Mouse (Mus musculus) erythroblast, embryonic 14.5 days (primary cell): ENCODE results near the gene Ifitm1. TPM values are rescaled to one million over a fixed set of nuclear protein-coding genes. Genes with fewer than 3 reads are reported as not detected.

ENCODE experiments used
- H3K27me3 ChIP-seq: 2 replicates; pipeline ENCODE4 v1.6.1; 2012; ENCODE audit warnings: inconsistent platforms; ENCODE audit not compliant: control insufficient read depth
- H3K36me3 ChIP-seq: 2 replicates; pipeline ENCODE4 v1.6.1; 2012; ENCODE audit warnings: mild to moderate bottlenecking, inconsistent platforms; ENCODE audit not compliant: control insufficient read depth
- H3K4me1 ChIP-seq: 2 replicates; pipeline ENCODE4 v1.6.1; 2012; ENCODE audit warnings: inconsistent platforms; ENCODE audit not compliant: control insufficient read depth
- H3K4me3 ChIP-seq: replicated peaks from 2 replicates; pipeline ENCODE3; 2012; ENCODE audit warnings: moderate library complexity, mild to moderate bottlenecking, inconsistent platforms
- H3K9me3 ChIP-seq: 2 replicates; pipeline ENCODE4 v1.6.1; 2012; ENCODE audit warnings: low read length, inconsistent platforms, mixed read lengths; ENCODE audit not compliant: control insufficient read depth
- GATA1 ChIP-seq: IDR thresholded peaks from 2 replicates; pipeline ENCODE4 v1.6.1; 2012; ENCODE audit warnings: low read length, inconsistent platforms, mixed read lengths
- TAL1 ChIP-seq: IDR thresholded peaks from 3 replicates; pipeline ENCODE4 v1.6.1; 2012; ENCODE audit warnings: low read length, inconsistent platforms, mixed read lengths
- polyA plus RNA-seq: library from polyadenylated mRNA; stranded (reverse); fragments of >175 nt; gene quantifications from 2 replicates; pipeline ENCODE4 v1.2.3, GENCODE M21; 2012

Gene Ifitm1
- polyA plus RNA-seq, 1 experiment: 0.05 TPM

- peaks cover 27% of the 10 kb centered on the region for H3K27me3 ChIP-seq
- no peaks in the 10 kb centered on the region for H3K9me3 ChIP-seq
- H3K4me3 ChIP-seq: no peak overlapping the region
- no peak for TF ChIP-seq TAL1
- TF ChIP-seq GATA1: no peak
- H3K4me1 ChIP-seq: peaks cover 14% of the 10 kb centered on the region
- no peaks in the 10 kb centered on the region for H3K36me3 ChIP-seq
These were observed 28.1 kb upstream of the Ifitm1 start for GRCm38 (mm10) chr7:140938896-140939295.

DNA sequence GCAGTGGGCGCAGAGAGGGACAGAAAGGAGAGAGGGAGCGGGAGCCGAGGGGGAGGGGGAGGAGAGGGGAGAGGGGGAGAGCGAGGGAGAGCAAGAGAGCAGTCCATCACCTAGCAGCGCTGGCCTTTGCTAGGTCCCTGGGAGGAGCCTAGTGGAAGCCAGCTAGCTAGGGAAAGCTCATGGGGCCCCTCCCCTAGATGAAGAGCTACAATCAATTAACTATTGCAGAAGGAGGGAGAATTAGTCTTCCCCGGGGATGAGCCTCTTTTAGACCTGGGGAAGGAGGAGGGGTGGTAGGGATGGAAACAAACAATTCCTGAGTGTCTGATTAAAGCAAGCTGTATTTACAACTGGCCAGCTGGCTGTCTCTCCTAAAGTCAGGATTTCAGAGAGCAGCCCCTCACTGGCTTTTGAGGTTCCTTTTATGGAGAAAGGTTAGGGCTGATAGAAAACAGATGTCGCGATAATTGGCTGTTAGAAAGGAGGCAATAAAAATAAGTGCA, 27.3 kb upstream of the Ifitm1 start:
- H3K9me3 ChIP-seq: no peaks in the 10 kb centered on the region
- H3K27me3 ChIP-seq: peaks cover 20% of the 10 kb centered on the region
- H3K4me1 ChIP-seq: peaks cover 14% of the 10 kb centered on the region
- peaks cover under 1% of the 10 kb centered on the region; the same call in 1 of the 2 replicates for H3K36me3 ChIP-seq
- H3K4me3 ChIP-seq: no peak overlapping the region
- no peak for TF ChIP-seq GATA1
- TF ChIP-seq TAL1: no peak

GRCm38 (mm10) chr7:140941222-140942051, 25.6 kb upstream of the Ifitm1 start, which contains the start of gene Pgghg:
TSS of gene Pgghg (plus strand) at chr7:140941391.
- Histone ChIP-seq H3K9me3 (no peaks in the 10 kb centered on the region), H3K4me1 (peaks cover 14% of the 10 kb centered on the region), H3K4me3 (peak within 1 kb of the TSS; percentile 71), H3K36me3 (peaks cover 13% of the 10 kb centered on the region; the same call in 1 of the 2 replicates), H3K27me3 (peaks cover 7% of the 10 kb centered on the region)
- no peak for TF ChIP-seq GATA1
- no peak for TF ChIP-seq TAL1

DNA sequence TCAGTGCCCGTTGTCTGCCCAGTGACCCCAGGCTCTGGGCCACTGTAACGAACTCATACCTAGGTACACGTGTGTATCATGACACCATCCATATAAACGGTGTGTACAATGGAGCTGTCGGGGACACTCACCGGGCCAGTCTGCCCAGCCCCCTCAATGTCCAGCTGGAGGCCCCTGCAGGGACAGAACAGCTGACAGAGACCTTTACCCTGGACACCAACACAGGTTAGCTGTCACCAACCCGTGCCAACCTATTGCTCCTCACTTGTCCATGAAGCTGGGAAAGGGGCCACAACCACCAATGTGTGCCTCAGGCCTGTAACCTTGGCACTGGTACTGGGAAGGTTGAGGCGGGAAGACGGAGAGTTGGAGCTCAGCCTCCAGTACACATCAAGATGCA, 24.7 kb upstream of the Ifitm1 start:
- Histone ChIP-seq H3K9me3 (no peaks in the 10 kb centered on the region), H3K36me3 (peaks cover 15% of the 10 kb centered on the region; the same call in 1 of the 2 replicates), H3K4me1 (peaks cover 14% of the 10 kb centered on the region), H3K4me3 (peak overlapping the region; percentile 71), H3K27me3 (peaks cover under 1% of the 10 kb centered on the region; the same call in 1 of the 2 replicates)
- TF ChIP-seq TAL1 (no peak), GATA1 (no peak)

DNA sequence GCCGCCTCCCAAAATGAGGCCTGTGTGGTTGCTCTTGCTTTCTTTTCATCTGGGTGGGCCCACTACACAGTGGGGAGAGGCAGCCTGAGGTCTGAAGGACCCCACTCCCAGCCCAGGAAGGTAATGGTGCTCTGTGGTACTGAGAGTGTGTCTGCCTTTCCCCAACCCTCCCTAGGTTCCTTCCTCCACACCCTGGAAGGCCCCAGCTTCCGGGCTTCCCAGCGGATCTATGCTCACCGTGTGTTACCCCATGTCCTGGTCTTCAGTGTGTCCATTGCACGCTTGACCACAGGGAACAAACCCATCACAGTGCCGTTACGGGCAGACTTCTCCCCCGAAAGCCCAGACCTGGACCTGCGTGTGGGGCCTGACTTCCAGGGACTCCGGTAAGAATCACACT, 24.2 kb upstream of the Ifitm1 start:
- Histone ChIP-seq H3K4me3 (no peak overlapping the region), H3K4me1 (peaks cover 14% of the 10 kb centered on the region), H3K27me3 (no peaks in the 10 kb centered on the region), H3K9me3 (no peaks in the 10 kb centered on the region), H3K36me3 (peaks cover 19% of the 10 kb centered on the region; the same call in 1 of the 2 replicates)
- no peak for TF ChIP-seq TAL1
- TF ChIP-seq GATA1: no peak

- H3K36me3 ChIP-seq: peaks cover 25% of the 10 kb centered on the region; the same call in 1 of the 2 replicates
- H3K4me1 ChIP-seq: peaks cover 14% of the 10 kb centered on the region
- no peaks in the 10 kb centered on the region for H3K27me3 ChIP-seq
- H3K9me3 ChIP-seq: no peaks in the 10 kb centered on the region
- TF ChIP-seq GATA1 (no peak), TAL1 (no peak)
- H3K4me3 ChIP-seq: no peak overlapping the region
These were observed 23.7 kb upstream of the Ifitm1 start for GRCm38 (mm10) chr7:140943356-140943755.

DNA sequence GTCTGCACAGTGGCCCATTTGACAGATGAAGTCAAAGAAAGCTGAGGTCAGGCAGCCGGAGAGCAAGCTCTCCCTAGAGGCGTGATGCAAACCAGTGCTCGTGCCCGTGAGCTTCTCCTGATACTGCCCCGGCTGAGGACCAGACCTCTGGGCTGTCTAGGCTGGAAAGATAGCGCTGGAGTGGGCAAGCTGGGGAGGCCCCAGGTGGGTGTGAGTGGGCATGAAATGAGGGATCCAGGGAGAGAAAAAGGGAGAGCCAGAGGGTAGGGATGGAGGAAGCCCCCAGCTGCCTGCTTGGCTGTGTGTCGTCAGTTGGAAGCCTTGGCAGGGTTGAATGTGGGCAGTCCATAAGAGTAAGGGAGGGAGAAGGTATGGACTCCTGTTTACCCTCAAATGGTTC, 22.8 kb upstream of the Ifitm1 start:
- Histone ChIP-seq H3K27me3 (no peaks in the 10 kb centered on the region), H3K4me1 (peaks cover 14% of the 10 kb centered on the region), H3K4me3 (no peak overlapping the region), H3K36me3 (peaks cover 32% of the 10 kb centered on the region; the same call in 1 of the 2 replicates), H3K9me3 (no peaks in the 10 kb centered on the region)
- no peak for TF ChIP-seq TAL1
- TF ChIP-seq GATA1: no peak

DNA sequence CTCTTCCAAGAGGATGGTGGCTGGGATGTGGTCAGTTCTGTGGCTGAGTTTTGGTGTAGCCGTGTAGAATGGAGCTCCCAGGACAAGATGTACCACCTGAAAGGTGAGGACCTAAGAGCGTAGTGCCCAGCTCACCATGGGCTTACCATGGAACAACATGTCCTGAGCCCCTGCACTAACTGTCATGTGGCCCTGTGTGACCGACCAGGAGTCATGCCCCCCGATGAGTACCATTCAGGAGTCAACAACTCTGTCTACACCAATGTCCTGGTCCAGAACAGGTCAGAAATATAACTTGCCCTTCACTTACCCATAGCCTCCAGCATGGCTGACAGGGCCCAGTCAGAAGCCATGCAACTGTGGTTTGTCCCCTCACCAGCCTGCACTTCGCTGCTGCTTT, 21.8 kb upstream of the Ifitm1 start:
- no peak for TF ChIP-seq TAL1
- no peak for TF ChIP-seq GATA1
- Histone ChIP-seq H3K4me3 (no peak overlapping the region), H3K27me3 (no peaks in the 10 kb centered on the region), H3K36me3 (peaks cover 36% of the 10 kb centered on the region; the same call in 1 of the 2 replicates), H3K9me3 (no peaks in the 10 kb centered on the region), H3K4me1 (peaks cover 14% of the 10 kb centered on the region)

DNA sequence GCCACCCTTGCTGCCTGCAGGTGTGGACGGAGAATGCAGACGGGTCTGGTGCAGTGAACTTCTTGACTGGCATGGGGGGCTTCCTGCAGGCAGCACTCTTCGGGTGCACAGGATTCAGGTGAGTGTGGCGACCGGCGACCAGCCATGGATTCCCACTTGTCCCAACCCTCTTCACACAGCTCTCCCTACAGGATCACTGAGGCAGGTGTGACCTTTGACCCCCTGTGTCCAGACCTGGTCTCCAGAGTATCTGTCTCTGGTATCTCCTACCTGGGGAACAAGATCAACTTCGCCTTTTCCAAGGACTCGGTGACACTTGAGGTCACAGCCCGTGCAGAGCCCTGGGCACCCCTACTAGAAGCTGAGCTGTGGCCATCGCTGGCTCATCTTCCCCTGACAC, 20.7 kb upstream of the Ifitm1 start:
- H3K4me1 ChIP-seq: peaks cover 12% of the 10 kb centered on the region
- H3K36me3 ChIP-seq: peaks cover 36% of the 10 kb centered on the region; the same call in 1 of the 2 replicates

More for the DNA sequence above, 20.7 kb upstream of the Ifitm1 start:
- no peaks in the 10 kb centered on the region for H3K9me3 ChIP-seq
- no peaks in the 10 kb centered on the region for H3K27me3 ChIP-seq
- no peak overlapping the region for H3K4me3 ChIP-seq
- TF ChIP-seq GATA1 (no peak), TAL1 (no peak)
